Mouse (Mus musculus) testis, adult 2 months (tissue): Measurements from ENCODE around the gene Elmsan1.

Experiments used
- CTCF ChIP-seq: fragments of 200-500 bp; IDR thresholded peaks from 2 replicates; pipeline ENCODE4 v1.5.1; 2012; ENCODE audit warnings: low read depth, mild to moderate bottlenecking, inconsistent platforms, low read length, moderate library complexity; ENCODE audit not compliant: control insufficient read depth, insufficient read depth, insufficient replicate concordance
- POLR2A ChIP-seq: fragments of 200-500 bp; IDR thresholded peaks from 2 replicates; pipeline ENCODE4 v1.6.1; 2012; ENCODE audit warnings: low read depth, mild to moderate bottlenecking, inconsistent platforms, low read length, moderate library complexity; ENCODE audit not compliant: control insufficient read depth

DNA sequence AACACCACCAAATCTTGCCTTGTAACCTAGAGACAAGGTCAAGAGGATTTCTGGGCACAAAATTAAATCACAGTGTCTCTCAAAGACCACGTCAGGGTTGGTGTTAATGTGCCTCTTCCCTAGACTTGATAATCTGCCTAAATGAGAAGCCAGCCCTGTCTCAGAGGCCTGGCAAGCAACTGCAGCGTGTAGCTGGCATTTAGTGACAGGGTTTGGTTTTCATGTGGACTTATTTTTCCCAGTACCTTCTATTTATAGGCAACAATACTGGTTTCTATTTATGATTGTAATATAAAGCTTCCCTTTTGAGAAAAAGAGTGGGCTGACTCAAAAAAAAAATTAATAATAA, 63.2 kb downstream of the Elmsan1 start:
- TF ChIP-seq CTCF (no peak), POLR2A (no peak)
